ENCODE assay signal across 8 mouse cellular contexts in the genomic region with DNA sequence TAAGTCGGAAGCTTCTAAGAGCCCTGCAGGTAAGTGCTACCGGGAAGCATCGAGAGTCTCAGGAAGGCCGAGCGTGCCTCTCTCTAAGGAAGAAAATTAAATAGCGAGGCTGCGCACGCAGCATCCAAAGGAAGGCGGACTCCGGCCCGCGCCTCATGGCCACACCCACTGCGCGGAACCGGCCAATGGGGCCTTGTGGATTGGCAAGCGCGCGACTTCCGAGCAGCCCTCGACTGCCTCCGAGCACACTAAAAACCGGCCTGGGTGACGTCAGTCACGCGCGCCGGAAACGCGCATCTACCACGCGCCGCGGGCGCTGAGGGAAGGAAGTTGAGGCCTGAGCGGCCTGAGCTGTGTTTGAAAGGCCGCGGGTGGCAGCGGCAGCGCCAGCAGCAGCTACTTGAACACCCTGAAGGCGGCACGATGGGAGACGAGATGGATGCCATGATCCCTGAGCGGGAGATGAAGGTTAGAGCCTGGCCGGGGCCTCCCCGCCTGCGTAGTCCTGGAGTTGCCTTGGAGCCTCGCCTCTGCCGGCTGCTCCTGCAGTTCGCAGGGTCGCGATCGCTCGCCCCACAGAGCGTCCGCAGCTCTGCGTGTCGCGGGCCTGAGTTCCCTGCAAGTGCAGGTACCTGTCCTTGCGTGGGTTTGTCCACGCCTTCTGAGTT. TPM values are rescaled to one million over a fixed set of nuclear protein-coding genes. Genes with fewer than 3 reads are reported as not detected.
A peak's percentile ranks its signal among the peaks of the same experiment; 100 is the strongest.
DNase-seq lines count a peak whose midpoint lies in the region; ATAC-seq lines count a peak whose summit lies in the region.

TSS of gene Nup214 (plus strand) at position 296 of the 668 bp plus-strand sequence.

- H3K4me2 ChIP-seq in forebrain, embryonic 14.5 days (ENCODE audit: low read length) = peak within 1 kb of the TSS; percentile 90
- H3K4me2 ChIP-seq in neural tube, embryonic 15.5 days = peak within 1 kb of the TSS; percentile 82

- DNase-seq in ES-CJ7 (ENCODE audit: low read depth, low spot score) = peak; percentile 99
- DNase-seq in cerebellum, adult 11 months = peak; percentile 98
- peak; percentile 100 for DNase-seq in forebrain, embryonic 14.5 days (ENCODE audit: low spot score)
- peak; percentile 99 to 100 for DNase-seq in heart, postnatal 14 days
- peak; percentile 99 for DNase-seq in layer of hippocampus, adult 11-12 months (ENCODE audit: low spot score)
- DNase-seq in lung, adult 18-20 months = peak; percentile 98 to 99
- peak; percentile 99 for DNase-seq in testis, postnatal 14 days (ENCODE audit: low spot score)

- H3K9me3 ChIP-seq in forebrain, embryonic 14.5 days (replicated peaks; ENCODE audit: control insufficient read depth, low read length) = no peaks in the 10 kb centered on the region
- no peaks in the 10 kb centered on the region for H3K9me3 ChIP-seq in neural tube, embryonic 15.5 days (replicated peaks)

- no peaks in the 10 kb centered on the region for H3K27me3 ChIP-seq in forebrain, embryonic 14.5 days (replicated peaks; ENCODE audit: control insufficient read depth, insufficient read depth, low read length)
- H3K27me3 ChIP-seq in neural tube, embryonic 15.5 days (replicated peaks) = no peaks in the 10 kb centered on the region

- intact Hi-C loops in heart, postnatal 14 days (cut with DNase I) = no loop called here

- peak within 1 kb of the TSS; percentile 70 for H3K27ac ChIP-seq in forebrain, embryonic 14.5 days (ENCODE audit: low read depth, low read length)
- peak within 1 kb of the TSS; percentile 78 for H3K27ac ChIP-seq in neural tube, embryonic 15.5 days (replicated peaks)

- peaks cover 58% of the 10 kb centered on the region for H3K36me3 ChIP-seq in forebrain, embryonic 14.5 days (ENCODE audit: control insufficient read depth, insufficient read depth, low read length)
- H3K36me3 ChIP-seq in neural tube, embryonic 15.5 days = peaks cover 31% of the 10 kb centered on the region

- H3K4me1 ChIP-seq in forebrain, embryonic 14.5 days (ENCODE audit: control insufficient read depth, insufficient read depth, low read length) = peaks cover 13% of the 10 kb centered on the region
- H3K4me1 ChIP-seq in neural tube, embryonic 15.5 days = peaks cover 16% of the 10 kb centered on the region

- peak within 1 kb of the TSS; percentile 92 for H3K9ac ChIP-seq in forebrain, embryonic 14.5 days (ENCODE audit: low read length)
- peak within 1 kb of the TSS; percentile 87 for H3K9ac ChIP-seq in neural tube, embryonic 15.5 days (replicated peaks)

- peak; percentile 100 for ATAC-seq in forebrain, embryonic 14.5 days
- peak; percentile 100 for ATAC-seq in neural tube, embryonic 15.5 days (ENCODE audit: low FRiP score)

- WGBS in forebrain, embryonic 14.5 days = under 1% methylated on average over 60 of the region's 60 CpGs
- under 1% methylated on average over 60 of the region's 60 CpGs for WGBS in neural tube, embryonic 15.5 days

- peak within 1 kb of the TSS; percentile 92 for H3K4me3 ChIP-seq in forebrain, embryonic 14.5 days (ENCODE audit: low read depth, low read length)
- peak within 1 kb of the TSS; percentile 80 for H3K4me3 ChIP-seq in neural tube, embryonic 15.5 days (replicated peaks)

RNA-seq across cellular contexts. Expression of gene Nup214, which starts in this region (rescaled TPM):
- 47.8 and 49.8 TPM in 2 replicates for polyA plus RNA-seq in forebrain, embryonic 14.5 days (2014; fragmentation: Nextera tagmentation; extraction: Ambion mirVana)
- total RNA-seq in heart, postnatal 14 days (2021) = 10 to 100 TPM; 37.0 to 38.1 TPM
- polyA plus RNA-seq in neural tube, embryonic 15.5 days (2015; fragmentation: Nextera tagmentation; extraction: Ambion mirVana) = 62.0 and 66.0 TPM in 2 replicates

Comparison
In these comparisons a context has a peak if more than half of its experiments do, and no peak if none do; other contexts are left out.
1. Peak in every context shown above with its lines: DNase-seq, ATAC-seq, H3K4me3 ChIP-seq and H3K27ac ChIP-seq.